Mouse (Mus musculus): Measurements from ENCODE around the gene Abcg4. TPM values are rescaled to one million over a fixed set of nuclear protein-coding genes. Genes with fewer than 3 reads are reported as not detected.

Gene Abcg4
- total and polyA plus RNA-seq, 3 experiments: 4.1 to 17.1 TPM; not detected in 1

DNA sequence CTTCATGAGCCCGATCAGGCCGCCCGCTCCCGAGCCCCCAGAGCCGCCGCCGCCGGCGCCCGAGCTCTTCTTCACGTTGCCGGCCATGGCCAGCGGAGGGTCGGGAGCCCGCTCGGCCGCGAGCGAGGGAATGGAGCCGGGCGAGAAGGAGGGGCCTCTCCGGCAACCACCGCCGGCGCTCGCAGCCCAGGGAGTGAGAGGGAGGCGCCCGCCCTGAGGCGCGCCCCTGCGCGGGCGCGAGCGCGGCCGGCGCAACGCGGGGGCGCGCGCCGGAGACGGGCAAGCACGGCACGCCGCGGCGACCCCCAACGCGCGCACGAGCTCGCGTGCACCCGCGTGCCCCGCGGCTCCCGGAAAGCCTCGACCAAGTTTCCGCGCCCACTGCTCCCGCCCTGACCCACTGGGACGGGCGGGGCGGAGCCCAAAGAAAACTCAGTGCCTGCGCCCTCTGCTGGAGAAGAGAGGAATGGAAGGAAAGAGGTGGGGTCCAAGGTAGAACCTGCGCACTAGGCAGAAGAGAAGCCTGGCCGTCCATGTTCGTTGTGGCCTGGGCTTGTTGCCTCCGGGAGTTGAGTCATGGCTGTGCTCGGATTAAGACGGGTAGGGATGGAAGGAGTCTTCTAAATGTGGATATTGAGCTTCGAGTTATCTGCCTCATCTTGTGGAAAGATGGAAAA lies 54.5 kb downstream of the Abcg4 start, which contains the start of gene Cbl (continued):
- TF ChIP-seq EP300 (IDR thresholded peaks at IDR 0.05; ENCODE audit: low read depth in 1 of 2, low read length in 2 of 2) (peak in 1 of 2 experiments; percentile 44; a peak in 2 of 4 replicates), MYB (IDR thresholded peaks at IDR 0.05; ENCODE audit: low read depth, low read length) (no peak), POLR2A (IDR thresholded peaks at IDR 0.05; ENCODE audit: control insufficient read depth in 1 of 2, insufficient read depth in 1 of 2, low read depth in 1 of 2, low read length in 2 of 2, poor library complexity in 1 of 2) (peak in 1 of 2 experiments; percentile 90; a peak in 2 of 4 replicates), MEF2A (IDR thresholded peaks at IDR 0.05; ENCODE audit: extremely low read depth, insufficient replicate concordance, low read depth, low read length, poor library complexity, severe bottlenecking) (no peak), ZC3H11A (IDR thresholded peaks at IDR 0.05; ENCODE audit: low read depth, low read length) (no peak; the same call in 1 of the 2 replicates), TAL1 (IDR thresholded peaks at IDR 0.05; ENCODE audit: low read length) (no peak), CHD2 (IDR thresholded peaks at IDR 0.05; ENCODE audit: low read length) (no peak), KAT2A (conservative IDR thresholded peaks at IDR 0.05; ENCODE audit: low read depth, low read length) (no peak; the same call in 1 of the 2 replicates), ELF1 (IDR thresholded peaks at IDR 0.05; ENCODE audit: low read depth, low read length) (0 out of 2 replicates have a peak, but pooled peaks have one; percentile 66), ETS1 (IDR thresholded peaks at IDR 0.05; ENCODE audit: low read depth, low read length) (peak; percentile 60; the same call in 1 of the 2 replicates)

- Histone ChIP-seq H3K27me3 (ENCODE audit: control insufficient read depth in 1 of 2, insufficient read depth in 2 of 2, low read length in 2 of 2) (no peaks in the 10 kb centered on the region), H3K9me3 (replicated peaks; ENCODE audit: insufficient read depth, low read length) (no peaks in the 10 kb centered on the region), H3K27ac (ENCODE audit: control insufficient read depth, low read depth, low read length) (peak overlapping the region; percentile 92), H3K79me2 (ENCODE audit: control insufficient read depth, insufficient read depth, low read length, poor library complexity) (peaks cover 38% of the 10 kb centered on the region), H3K9ac (ENCODE audit: control insufficient read depth, low read depth, low read length, poor library complexity, severe bottlenecking) (peak overlapping the region; percentile 96), H3K36me3 (ENCODE audit: control insufficient read depth in 1 of 2, insufficient read depth in 2 of 2, low read length in 2 of 2) (peaks cover 0 to 18% of the 10 kb centered on the region in 2 experiments; a peak in 3 of 4 replicates), H3K4me3 (ENCODE audit: control insufficient read depth in 1 of 2, insufficient read depth in 1 of 2, low read depth in 2 of 2, low read length in 2 of 2) (peak overlapping the region; percentile 84 to 86), H3K4me1 (ENCODE audit: control insufficient read depth in 1 of 2, insufficient read depth in 2 of 2, low read length in 2 of 2) (peaks cover 0 to 6% of the 10 kb centered on the region in 2 experiments; a peak in 3 of 4 replicates)
- peak; percentile 95 for DNase-seq (ENCODE audit: low read depth, low spot score)
- TF ChIP-seq CHD2 (IDR thresholded peaks at IDR 0.05; ENCODE audit: low read length) (peak; percentile 58; the same call in 1 of the 2 replicates), ZMIZ1 (IDR thresholded peaks at IDR 0.05; ENCODE audit: low read depth, low read length) (no peak), ZNF384 (IDR thresholded peaks at IDR 0.05; ENCODE audit: low read depth, low read length) (peak; percentile 65), MAFK (IDR thresholded peaks at IDR 0.05; ENCODE audit: borderline replicate concordance, low read depth, low read length) (peak; percentile 74; the same call in 1 of the 2 replicates), SIN3A (IDR thresholded peaks at IDR 0.05; ENCODE audit: low read length) (peak; percentile 92), ZKSCAN1 (IDR thresholded peaks at IDR 0.05; ENCODE audit: low read depth, low read length) (no peak), RCOR1 (IDR thresholded peaks at IDR 0.05; ENCODE audit: low read depth, low read length) (peak; percentile 99), KAT2A (conservative IDR thresholded peaks at IDR 0.05; ENCODE audit: low read depth, low read length) (peak; percentile 38; the same call in 1 of the 2 replicates), JUND (IDR thresholded peaks at IDR 0.05; ENCODE audit: low read depth, low read length) (0 out of 2 replicates have a peak, but pooled peaks have one; percentile 52), USF1 (IDR thresholded peaks at IDR 0.05; ENCODE audit: low read depth, low read length) (0 out of 2 replicates have a peak, but pooled peaks have one; percentile 13), ELF1 (IDR thresholded peaks at IDR 0.05; ENCODE audit: low read depth, low read length) (peak; percentile 52), POLR2A (IDR thresholded peaks at IDR 0.05; ENCODE audit: control insufficient read depth in 1 of 2, insufficient read depth in 1 of 2, low read depth in 1 of 2, low read length in 2 of 2, poor library complexity in 1 of 2) (0 out of 4 replicates have a peak, but pooled peaks of 1 of the 2 experiments have one; percentile 54), MEF2A (IDR thresholded peaks at IDR 0.05; ENCODE audit: extremely low read depth, insufficient replicate concordance, low read depth, low read length, poor library complexity, severe bottlenecking) (no peak), MAX (IDR thresholded peaks at IDR 0.05; ENCODE audit: low read length) (peak; percentile 59), MXI1 (IDR thresholded peaks at IDR 0.05; ENCODE audit: low read depth, low read length) (peak; percentile 80), UBTF (IDR thresholded peaks at IDR 0.05; ENCODE audit: borderline replicate concordance, insufficient read depth, low read depth, low read length) (no peak), ZC3H11A (IDR thresholded peaks at IDR 0.05; ENCODE audit: low read depth, low read length) (peak; percentile 2; the same call in 1 of the 2 replicates), TBP (IDR thresholded peaks at IDR 0.05; ENCODE audit: low read depth, low read length) (0 out of 2 replicates have a peak, but pooled peaks have one; percentile 30), RAD21 (IDR thresholded peaks at IDR 0.05; ENCODE audit: low read depth, low read length) (no peak), NELFE (IDR thresholded peaks at IDR 0.05; ENCODE audit: low read depth, low read length) (no peak), ETS1 (IDR thresholded peaks at IDR 0.05; ENCODE audit: low read depth, low read length) (peak; percentile 94), MYB (IDR thresholded peaks at IDR 0.05; ENCODE audit: low read depth, low read length) (peak; percentile 84), NRF1 (IDR thresholded peaks at IDR 0.05; ENCODE audit: insufficient read depth, low read depth, low read length, poor library complexity, severe bottlenecking) (no peak), USF2 (IDR thresholded peaks at IDR 0.05; ENCODE audit: borderline replicate concordance in 1 of 2, insufficient read depth in 1 of 2, low read depth in 1 of 2, low read length in 2 of 2) (no peak), MYC (IDR thresholded peaks at IDR 0.05; ENCODE audit: low read depth, low read length) (peak; percentile 90), E2F4 (IDR thresholded peaks at IDR 0.05; ENCODE audit: borderline replicate concordance, low read depth, low read length) (0 out of 2 replicates have a peak, but pooled peaks have one; percentile 44)
These were observed 55.2 kb downstream of the Abcg4 start for GRCm38 (mm10) chr9:44233021-44233801.

Data from MEL (cell line).